Mouse (Mus musculus) splenic B cell, adult 2 months (primary cell): ENCODE measurements around the gene Glipr1l1.
"Not testable (repeated sequence)": the region's sequence is repeated elsewhere in the genome, so short reads cannot be mapped to it uniquely, and the experiment has no call there.

Source experiments
- DNase-seq: peaks from one replicate; pipeline ENCODE4 v3.0.0-alpha.2; 2011; ENCODE audit warnings: low read depth, low spot score
- H3K27me3 ChIP-seq: 2 replicates; pipeline ENCODE4 v1.6.1; 2012; ENCODE audit warnings: mild to moderate bottlenecking, low read length, moderate library complexity, mixed read lengths; ENCODE audit not compliant: control insufficient read depth, poor library complexity, insufficient read depth, severe bottlenecking
- H3K36me3 ChIP-seq: 2 replicates; pipeline ENCODE4 v1.6.1; 2012; ENCODE audit warnings: mild to moderate bottlenecking, low read length, moderate library complexity, mixed read lengths; ENCODE audit not compliant: control insufficient read depth, poor library complexity, insufficient read depth, severe bottlenecking

Glipr1l1 gene

DNA sequence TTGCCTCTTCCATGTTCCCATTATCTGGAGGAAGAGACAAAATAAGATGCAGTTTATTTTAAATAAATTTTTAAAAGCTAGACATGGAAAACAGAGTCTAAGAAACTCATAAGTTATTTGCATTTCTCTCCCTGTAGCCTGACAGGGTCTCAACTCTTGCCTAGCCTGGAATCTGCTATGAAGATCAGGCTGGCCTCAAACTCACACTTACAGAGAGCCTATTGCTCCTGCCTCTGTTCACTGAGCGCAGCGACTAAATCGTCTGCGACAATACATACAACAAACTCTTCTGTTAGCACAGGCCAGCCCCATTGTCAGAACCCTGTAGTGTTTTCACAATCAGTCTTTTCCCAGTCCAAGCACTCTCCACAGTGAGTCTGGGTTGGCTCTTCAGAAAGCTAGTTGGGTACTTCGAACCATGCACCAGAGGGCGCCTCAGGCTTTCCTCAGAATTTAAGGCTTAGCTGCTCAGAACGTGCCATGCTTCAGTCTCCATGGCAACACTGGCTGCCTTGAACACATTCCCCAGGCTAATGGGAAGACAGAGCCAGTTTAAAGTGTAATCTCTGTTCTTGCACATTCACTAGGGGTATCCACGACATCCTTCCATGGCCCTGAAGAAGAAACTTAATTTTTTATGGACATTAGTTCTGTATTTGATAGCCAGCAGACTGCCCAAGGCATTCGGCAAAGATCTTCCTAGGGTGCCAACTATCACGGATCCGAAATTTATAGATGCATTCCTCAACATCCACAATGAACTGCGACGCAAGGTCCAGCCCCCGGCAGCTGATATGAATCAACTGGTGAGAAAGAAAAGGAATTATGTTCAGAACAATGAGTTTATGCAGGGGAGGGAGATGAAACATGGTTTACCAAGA lies at the start of gene Glipr1l1:
TSS of gene Glipr1l1 (plus strand) at position 488 of the 881 bp plus-strand sequence.
- DNase-seq: peak; percentile 22
- H3K27me3 ChIP-seq: no peaks in the 10 kb centered on the region

GRCm38 (mm10) chr10:112023585-112023984 lies 36.4 kb upstream of the Glipr1l1 start:
- no peaks in the 10 kb centered on the region for H3K27me3 ChIP-seq
- H3K36me3 ChIP-seq: no peaks in the 10 kb centered on the region
- no peak for DNase-seq

More for the DNA sequence above, at the start of gene Glipr1l1:
- H3K36me3 ChIP-seq: no peaks in the 10 kb centered on the region

DNA sequence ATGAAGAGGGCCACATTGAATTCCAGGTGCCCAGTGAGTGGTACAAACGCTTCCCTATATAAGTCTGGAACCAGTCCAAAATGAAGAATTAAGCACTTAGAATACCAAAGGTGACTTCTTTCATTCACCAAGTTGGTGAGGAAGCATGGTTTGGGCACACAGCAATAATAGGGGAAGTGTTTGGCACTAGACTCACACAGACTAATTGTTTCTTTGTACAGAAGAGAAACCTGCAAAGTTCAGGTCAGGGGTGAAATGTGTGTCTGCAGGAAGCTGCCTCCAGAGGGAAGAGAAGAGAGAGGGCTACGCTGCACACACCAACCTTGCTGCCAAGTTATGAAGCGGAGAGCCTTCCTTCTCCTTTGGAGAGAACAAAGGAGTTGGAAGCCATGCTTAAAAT lies 31.3 kb upstream of the Glipr1l1 start:
- not testable (repeated sequence) for DNase-seq, H3K27me3 ChIP-seq, H3K36me3 ChIP-seq

- DNase-seq, H3K27me3 ChIP-seq: not testable (repeated sequence)
These were observed 16.5 kb upstream of the Glipr1l1 start for GRCm38 (mm10) chr10:112043523-112043922.

DNA sequence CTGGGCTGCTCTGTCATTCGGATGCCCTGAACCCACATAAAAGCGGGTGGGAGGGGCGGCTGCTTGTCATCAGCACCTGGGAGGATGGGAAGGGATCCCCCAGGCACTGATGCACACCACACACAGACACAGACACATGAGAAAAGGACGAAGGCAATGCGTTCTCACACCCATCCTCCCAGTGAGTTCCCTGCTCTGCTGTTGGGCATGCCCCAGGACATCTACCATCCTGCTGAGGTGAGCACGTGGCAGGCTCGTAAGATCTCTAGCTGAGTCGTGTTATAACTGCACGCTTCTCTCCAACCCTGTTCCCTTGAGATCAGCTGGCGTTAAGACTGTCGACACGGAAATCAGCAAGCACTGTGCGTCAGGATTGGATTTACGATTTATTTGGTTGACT lies 15.7 kb upstream of the Glipr1l1 start:
- not testable (repeated sequence) for H3K36me3 ChIP-seq, DNase-seq, H3K27me3 ChIP-seq

More at GRCm38 (mm10) chr10:112043523-112043922, 16.5 kb upstream of the Glipr1l1 start:
- H3K36me3 ChIP-seq: not testable (repeated sequence)

- peak; percentile 38 for DNase-seq
- no peaks in the 10 kb centered on the region for H3K36me3 ChIP-seq
These were observed 8.8 kb upstream of the Glipr1l1 start for GRCm38 (mm10) chr10:112051220-112051619.

GRCm38 (mm10) chr10:112051956-112052355 lies 8.0 kb upstream of the Glipr1l1 start:
- not testable (repeated sequence) for H3K27me3 ChIP-seq, H3K36me3 ChIP-seq, DNase-seq

More at GRCm38 (mm10) chr10:112051220-112051619, 8.8 kb upstream of the Glipr1l1 start:
- H3K27me3 ChIP-seq: no peaks in the 10 kb centered on the region

GRCm38 (mm10) chr10:112060583-112060934 lies 570 bp downstream of the Glipr1l1 start:
- H3K36me3 ChIP-seq, DNase-seq, H3K27me3 ChIP-seq: not testable (repeated sequence)

DNA sequence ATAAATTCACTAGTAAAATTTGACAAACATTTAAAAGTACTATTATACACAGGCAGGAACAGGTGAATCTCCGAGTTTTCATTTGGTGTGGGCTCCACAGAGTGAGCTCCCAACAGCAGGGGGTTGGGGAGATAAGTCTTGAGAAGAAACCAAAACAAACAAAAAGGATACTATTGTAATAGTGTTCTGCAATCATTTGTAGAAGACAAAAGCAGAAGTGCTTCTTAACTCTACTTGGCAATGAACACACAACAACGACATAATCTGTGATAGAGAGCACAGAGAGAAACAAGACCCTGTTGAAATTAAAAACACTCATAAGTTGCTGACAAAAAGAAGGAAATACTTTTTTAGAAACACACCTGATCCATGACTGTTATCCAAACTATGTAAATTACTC lies 20.1 kb downstream of the Glipr1l1 start:
- no peaks in the 10 kb centered on the region for H3K36me3 ChIP-seq
- no peak for DNase-seq
- H3K27me3 ChIP-seq: no peaks in the 10 kb centered on the region

- DNase-seq: no peak
- no peaks in the 10 kb centered on the region for H3K27me3 ChIP-seq
These were observed 23.2 kb downstream of the Glipr1l1 start, which contains the start of gene Glipr1l2 for GRCm38 (mm10) chr10:112083157-112083556. TSS of gene Glipr1l2 (plus strand) at chr10:112083354.

GRCm38 (mm10) chr10:112105785-112106184 lies 45.8 kb downstream of the Glipr1l1 start:
- H3K36me3 ChIP-seq, H3K27me3 ChIP-seq: not testable (repeated sequence)
- DNase-seq: peak; percentile 72

More at GRCm38 (mm10) chr10:112083157-112083556, 23.2 kb downstream of the Glipr1l1 start, which contains the start of gene Glipr1l2:
- no peaks in the 10 kb centered on the region for H3K36me3 ChIP-seq

DNA sequence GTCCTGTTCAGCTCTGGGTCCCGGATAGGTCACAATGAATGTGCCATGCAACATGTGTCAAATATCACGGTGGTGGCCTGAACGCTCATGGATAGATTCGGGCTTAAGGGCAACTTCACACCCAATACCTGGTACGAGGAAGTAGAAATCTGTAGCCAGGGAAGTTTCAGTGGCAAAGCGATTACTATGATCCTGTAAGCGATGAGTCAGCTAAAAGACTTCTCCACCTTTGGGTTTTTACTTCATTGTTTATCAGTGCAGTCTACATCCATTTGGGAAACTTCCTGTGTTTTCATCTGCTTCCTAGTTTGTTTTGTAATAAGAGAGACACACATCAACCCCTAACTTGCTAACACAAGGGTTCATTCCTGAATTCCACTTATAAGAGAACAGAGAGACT lies 50.4 kb downstream of the Glipr1l1 start:
- no peak for DNase-seq
- Histone ChIP-seq H3K36me3 (no peaks in the 10 kb centered on the region), H3K27me3 (no peaks in the 10 kb centered on the region)

DNA sequence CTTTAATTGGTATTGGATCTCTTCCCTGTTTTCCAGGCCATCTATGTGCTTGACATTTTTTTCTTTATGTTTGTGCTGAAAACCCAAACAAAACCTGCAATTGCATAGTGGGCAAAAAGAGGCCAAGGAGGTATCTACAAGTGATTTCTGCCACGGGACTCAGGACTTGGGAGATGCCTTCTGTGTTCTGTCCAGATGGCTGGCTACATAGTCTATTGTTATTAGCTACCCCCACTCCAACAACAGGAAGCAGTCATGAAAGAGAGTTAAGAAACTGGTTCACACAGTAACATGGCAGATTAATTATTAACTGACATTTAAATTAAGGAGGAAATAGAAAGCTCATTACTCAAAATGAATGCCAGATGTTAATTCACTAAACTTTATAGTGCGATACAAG lies 65.1 kb downstream of the Glipr1l1 start:
- not testable (repeated sequence) for H3K27me3 ChIP-seq, DNase-seq, H3K36me3 ChIP-seq

DNA sequence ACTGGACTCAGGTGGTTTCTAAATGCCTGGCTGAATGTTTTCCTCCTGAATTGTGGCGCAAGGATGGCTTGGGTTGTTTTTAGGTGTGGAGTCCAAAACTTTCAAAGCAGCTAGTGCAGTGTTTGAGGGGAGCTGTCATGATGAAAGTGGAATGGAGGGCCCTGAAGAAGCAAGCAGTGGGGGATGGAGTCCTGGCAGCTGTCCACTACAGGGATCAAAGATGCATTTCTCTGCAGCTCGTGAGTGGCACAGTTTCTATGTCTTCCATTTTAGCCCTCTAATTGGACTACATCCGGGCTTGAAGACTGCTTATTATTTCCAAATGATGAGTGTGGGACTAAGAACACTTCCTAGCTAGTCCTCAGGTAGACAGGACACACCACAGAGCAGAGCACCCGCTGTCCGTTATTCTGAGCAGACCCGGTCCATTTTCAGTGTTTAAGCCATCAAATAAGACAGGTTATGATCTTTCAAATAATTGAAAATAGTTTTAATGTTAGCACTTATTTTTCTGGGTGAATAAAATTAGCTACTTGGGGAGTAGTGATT lies 67.8 kb downstream of the Glipr1l1 start:
- not testable (repeated sequence) for DNase-seq, H3K27me3 ChIP-seq, H3K36me3 ChIP-seq
